Mouse (Mus musculus) ES-E14 (cell line): ENCODE measurements around the gene Zfp738. TPM values are rescaled to one million over a fixed set of nuclear protein-coding genes. Genes with fewer than 3 reads are reported as not detected.
"Not testable (repeated sequence)": the region's sequence is repeated elsewhere in the genome, so short reads cannot be mapped to it uniquely, and the experiment has no call there.

Experiments
- DNase-seq: peaks from one replicate; pipeline ENCODE4 v3.0.0-alpha.2; 2013; ENCODE audit warnings: low read depth, low spot score
- H3K27ac ChIP-seq: 2 replicates; pipeline ENCODE4 v1.5.1; 2012; ENCODE audit warnings: low read depth, mild to moderate bottlenecking, low read length, moderate library complexity, mixed read lengths; ENCODE audit not compliant: poor library complexity, insufficient read depth, severe bottlenecking
- H3K36me3 ChIP-seq: 2 replicates; pipeline ENCODE4 v1.6.1; 2012; ENCODE audit warnings: mild to moderate bottlenecking, low read length, moderate library complexity, mixed read lengths; ENCODE audit not compliant: control insufficient read depth, poor library complexity, insufficient read depth, severe bottlenecking
- H3K4me1 ChIP-seq, 2 experiments: fragments of 150-350 bp in 1 of 2; sonication (generic) in 1 of 2; 2 replicates each; pipeline ENCODE4 v1.6.1; 2012; ENCODE audit warnings: low read length in 2 of 2, mild to moderate bottlenecking in 1 of 2, mixed read lengths in 1 of 2; ENCODE audit not compliant: control insufficient read depth in 2 of 2, insufficient read depth in 2 of 2, poor library complexity in 1 of 2
- H3K4me3 ChIP-seq, 2 experiments: fragments of 150-350 bp in 1 of 2; sonication (generic) in 1 of 2; 2 replicates each; pipeline ENCODE4 v1.5.1; 2012; ENCODE audit warnings: low read length in 2 of 2, low read depth in 1 of 2, mild to moderate bottlenecking in 1 of 2, mixed read lengths in 1 of 2; ENCODE audit not compliant: insufficient read depth in 1 of 2, poor library complexity in 1 of 2, severe bottlenecking in 1 of 2
- H3K9ac ChIP-seq: 2 replicates; pipeline ENCODE4 v1.6.1; 2012; ENCODE audit warnings: low read depth, mild to moderate bottlenecking, low read length, mixed read lengths; ENCODE audit not compliant: poor library complexity, insufficient read depth, severe bottlenecking
- H3K9me3 ChIP-seq: fragments of 150-350 bp; sonication (generic); 2 replicates; pipeline ENCODE4 v1.6.1; 2012; ENCODE audit warnings: low read depth, mild to moderate bottlenecking, low read length; ENCODE audit not compliant: control insufficient read depth, insufficient read depth
- CHD2 ChIP-seq: IDR thresholded peaks from 2 replicates; pipeline ENCODE4 v1.6.1; 2014; ENCODE audit warnings: mild to moderate bottlenecking, low read depth, low read length, inconsistent platforms
- HCFC1 ChIP-seq: IDR thresholded peaks from 2 replicates; pipeline ENCODE4 v1.6.1; 2012; ENCODE audit warnings: low read length, inconsistent platforms, borderline replicate concordance; ENCODE audit not compliant: insufficient read depth
- MAFK ChIP-seq: IDR thresholded peaks from 2 replicates; pipeline ENCODE4 v1.6.1; 2014; ENCODE audit warnings: mild to moderate bottlenecking, low read depth, low read length, inconsistent platforms; ENCODE audit not compliant: insufficient read depth
- ZC3H11A ChIP-seq: IDR thresholded peaks from 2 replicates; pipeline ENCODE4 v1.6.1; 2012; ENCODE audit warnings: low read depth, mild to moderate bottlenecking, inconsistent platforms, low read length, borderline replicate concordance
- ZNF384 ChIP-seq: IDR thresholded peaks from 2 replicates; pipeline ENCODE4 v1.6.1; 2012; ENCODE audit warnings: low read depth, low read length, inconsistent platforms
- in situ Hi-C, 2 experiments: fragments of 600-800 bp; cut with MboI; formaldehyde crosslinking; loops; one replicate each; pipeline ENCODE4 v1.15.1; 2025; ENCODE audit warnings: low sequenced_read_pairs in 2 of 2, inconsistent platforms in 1 of 2; ENCODE audit not compliant: unreplicated experiment in 2 of 2
- total RNA-seq: library from RNA; depleted of rRNA; stranded (reverse); fragments of 300-350 nt; gene quantifications from 2 replicates; pipeline ENCODE4 v1.2.3, GENCODE M21; 2012

Gene Zfp738
- total RNA-seq, 1 experiment = 12.8 TPM

GRCm38 (mm10) chr13:67723848-67724479, 37.1 kb upstream of the Zfp738 start:
- Histone ChIP-seq H3K4me3 (peak overlapping the region; percentile 76 to 88), H3K9ac (peak overlapping the region; percentile 89), H3K4me1 (0 out of 4 replicates have a peak, but pooled peaks cover 0 to 2% of the 10 kb centered on the region in 2 experiments), H3K27ac (peak overlapping the region; percentile 74; the same call in 1 of the 2 replicates), H3K9me3 (no peaks in the 10 kb centered on the region), H3K36me3 (no peaks in the 10 kb centered on the region)
- DNase-seq = peak; percentile 83
- in situ Hi-C loops = no loop called here
- TF ChIP-seq HCFC1 (peak; percentile 92), ZNF384 (no peak), ZC3H11A (no peak)

- H3K27ac ChIP-seq, H3K9me3 ChIP-seq, H3K36me3 ChIP-seq, in situ Hi-C loops, DNase-seq, H3K4me1 ChIP-seq, H3K9ac ChIP-seq: not testable (repeated sequence)
- peak overlapping the region; percentile 69 to 76; a peak in 3 of 4 replicates for H3K4me3 ChIP-seq
These were observed 3.0 kb downstream of the Zfp738 start for GRCm38 (mm10) chr13:67683841-67684240.

GRCm38 (mm10) chr13:67682959-67683735, 3.7 kb downstream of the Zfp738 start:
- in situ Hi-C loops, H3K4me1 ChIP-seq, H3K36me3 ChIP-seq, H3K9me3 ChIP-seq: not testable (repeated sequence)
- H3K9ac ChIP-seq = peak overlapping the region; percentile 73
- peak overlapping the region; percentile 69 to 76 for H3K4me3 ChIP-seq
- H3K27ac ChIP-seq = peak overlapping the region; percentile 24; the same call in 1 of the 2 replicates
- peak; percentile 93 for TF ChIP-seq HCFC1
- TF ChIP-seq ZNF384 = peak; percentile 98
- peak; percentile 66 for DNase-seq

GRCm38 (mm10) chr13:67674902-67675301, 12.0 kb downstream of the Zfp738 start:
- DNase-seq = no peak
- H3K9ac ChIP-seq = no peak overlapping the region
- no peaks in the 10 kb centered on the region for H3K4me1 ChIP-seq
- H3K9me3 ChIP-seq = no peaks in the 10 kb centered on the region
- TF ChIP-seq ZC3H11A (no peak), MAFK (no peak), HCFC1 (no peak), CHD2 (no peak), ZNF384 (no peak)
- no peak overlapping the region for H3K4me3 ChIP-seq
- H3K36me3 ChIP-seq = no peaks in the 10 kb centered on the region
- H3K27ac ChIP-seq = no peak overlapping the region
- in situ Hi-C loops = loop anchor here in 1 of 2 experiments (10.0 kb wide), 1 partner anchor 50 kb away; no protein-coding TSS in a partner anchor
